Mouse (Mus musculus) cerebellum, adult 2 months (tissue): ENCODE measurements at regions not wholly inside any gene's neighbourhood (a gene's known extent, or its start where the extent isn't known, plus 50 kb on each side); places are given as distances from the start of the nearest gene placed in this dataset.

ENCODE experiments used
- CTCF ChIP-seq: fragments of 200-500 bp; IDR thresholded peaks from 2 replicates; pipeline ENCODE4 v1.5.1; 2011; ENCODE audit warnings: low read depth, mild to moderate bottlenecking, control low read depth, low read length, moderate library complexity, borderline replicate concordance; ENCODE audit not compliant: insufficient read depth
- POLR2A ChIP-seq: fragments of 200-500 bp; IDR thresholded peaks from 2 replicates; pipeline ENCODE4 v1.6.1; 2011; ENCODE audit warnings: low read length, control low read depth, borderline replicate concordance; ENCODE audit not compliant: insufficient read depth

DNA sequence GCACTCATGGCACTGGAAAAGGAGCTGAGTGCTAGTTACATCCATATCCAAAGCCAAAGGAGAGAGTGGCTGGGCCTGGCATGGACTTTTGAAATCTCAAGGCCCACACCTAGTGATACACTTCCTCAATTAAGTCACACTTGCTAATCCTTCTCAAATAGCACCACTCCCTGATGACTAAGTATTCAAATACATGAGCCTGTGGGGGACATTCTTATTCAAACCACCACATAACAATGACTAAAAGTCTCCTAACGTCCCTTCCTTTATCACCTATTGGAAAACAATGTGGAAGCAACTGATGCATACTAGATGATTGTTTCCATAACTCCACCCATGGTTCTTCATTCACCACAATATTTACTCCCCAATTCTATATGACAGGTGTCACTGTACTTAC is 773.4 kb downstream of the 5730522E02Rik start:
- TF ChIP-seq CTCF (no peak), POLR2A (no peak)
